Mouse (Mus musculus) cortical plate, adult 2 months (tissue): ENCODE results near the gene Lrrc8b. TPM values are rescaled to one million over a fixed set of nuclear protein-coding genes. Genes with fewer than 3 reads are reported as not detected.

ENCODE experiments used
- H3K27ac ChIP-seq: fragments of 200-500 bp; 2 replicates; pipeline ENCODE4 v1.5.1; 2012; ENCODE audit warnings: low read length, control low read depth, inconsistent platforms; ENCODE audit not compliant: insufficient read depth
- H3K4me1 ChIP-seq: fragments of 200-500 bp; 2 replicates; pipeline ENCODE4 v1.6.1; 2011; ENCODE audit warnings: low read length; ENCODE audit not compliant: control insufficient read depth, insufficient read depth
- H3K4me3 ChIP-seq: fragments of 200-500 bp; 2 replicates; pipeline ENCODE4 v1.5.1; 2011; ENCODE audit warnings: mild to moderate bottlenecking, low read length, control low read depth; ENCODE audit not compliant: insufficient read depth
- CTCF ChIP-seq: fragments of 200-500 bp; IDR thresholded peaks from 2 replicates; pipeline ENCODE4 v1.5.1; 2011; ENCODE audit warnings: mild to moderate bottlenecking, control low read depth, low read length; ENCODE audit not compliant: insufficient read depth; ENCODE audit errors: extremely low read depth
- POLR2A ChIP-seq: fragments of 200-500 bp; IDR thresholded peaks from 2 replicates; pipeline ENCODE4 v1.6.1; 2011; ENCODE audit warnings: mild to moderate bottlenecking, low read length, control low read depth; ENCODE audit not compliant: insufficient read depth; ENCODE audit errors: extremely low read depth
- polyA plus RNA-seq: library from polyadenylated mRNA; depleted of rRNA; stranded (reverse); fragments of >200 nt; gene quantifications from 2 replicates; pipeline ENCODE4 v1.2.3, GENCODE M21; 2012

Lrrc8b gene
- polyA plus RNA-seq, 1 experiment, result 58.2 TPM

GRCm38 (mm10) chr5:105519976-105520300 is 104.4 kb downstream of the Lrrc8b start:
- Histone ChIP-seq H3K4me1 (peaks cover 6% of the 10 kb centered on the region), H3K4me3 (peak overlapping the region; percentile 100), H3K27ac (0 out of 2 replicates have a peak overlapping the region, but pooled peaks have one; percentile 99)
- TF ChIP-seq POLR2A, result no peak
- TF ChIP-seq CTCF, result no peak

DNA sequence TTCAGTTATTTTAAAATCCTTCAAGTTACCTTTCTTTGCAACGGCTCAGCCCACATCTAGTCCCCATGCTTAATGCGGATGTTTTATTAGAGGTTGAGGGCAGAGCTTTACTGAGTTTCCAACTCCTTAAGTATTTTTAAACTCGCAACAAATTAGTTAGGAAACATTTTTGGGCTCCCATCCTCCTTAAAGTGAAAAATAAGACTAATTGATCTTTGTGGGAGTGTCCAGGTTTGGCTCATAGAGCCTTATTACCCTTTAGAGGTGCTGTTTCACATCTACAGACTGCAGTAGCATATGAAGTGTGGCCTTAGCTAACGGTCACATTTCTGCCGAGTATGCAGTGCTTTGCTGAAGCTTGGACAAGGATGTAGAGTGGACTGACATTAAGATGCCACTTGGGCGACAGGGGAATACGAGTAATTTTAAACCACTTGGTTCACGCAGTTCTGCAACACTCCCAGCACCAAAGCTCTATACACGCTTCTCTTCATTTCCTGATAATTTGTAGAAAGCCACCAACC is 104.9 kb downstream of the Lrrc8b start:
- Histone ChIP-seq H3K27ac (no peak overlapping the region), H3K4me3 (peak overlapping the region; percentile 100), H3K4me1 (peaks cover 6% of the 10 kb centered on the region)

GRCm38 (mm10) chr5:105523452-105523851 is 107.9 kb downstream of the Lrrc8b start:
- TF ChIP-seq CTCF (no peak), POLR2A (no peak)
- Histone ChIP-seq H3K4me1 (peaks cover 6% of the 10 kb centered on the region), H3K4me3 (no peak overlapping the region), H3K27ac (no peak overlapping the region)

More for the DNA sequence above, 104.9 kb downstream of the Lrrc8b start:
- TF ChIP-seq POLR2A (no peak), CTCF (no peak)

- Histone ChIP-seq H3K27ac (no peak overlapping the region), H3K4me3 (no peak overlapping the region), H3K4me1 (peaks cover 6% of the 10 kb centered on the region)
- no peak for TF ChIP-seq POLR2A
- TF ChIP-seq CTCF, result no peak
Observed at GRCm38 (mm10) chr5:105525004-105525403, 109.4 kb downstream of the Lrrc8b start.

- H3K27ac ChIP-seq, result no peak overlapping the region
- H3K4me3 ChIP-seq, result no peak overlapping the region
- H3K4me1 ChIP-seq, result peaks cover 6% of the 10 kb centered on the region
- no peak for TF ChIP-seq POLR2A
Observed at GRCm38 (mm10) chr5:105526107-105526645, 110.6 kb downstream of the Lrrc8b start.

- no peak for TF ChIP-seq POLR2A
- TF ChIP-seq CTCF, result no peak
- no peak overlapping the region for H3K4me3 ChIP-seq
- H3K27ac ChIP-seq, result no peak overlapping the region
Observed at GRCm38 (mm10) chr5:105526766-105527165, 111.2 kb downstream of the Lrrc8b start.

GRCm38 (mm10) chr5:105527477-105528331 is 112.1 kb downstream of the Lrrc8b start:
- no peak for TF ChIP-seq POLR2A
- peaks cover 4% of the 10 kb centered on the region for H3K4me1 ChIP-seq
- no peak overlapping the region for H3K27ac ChIP-seq
- H3K4me3 ChIP-seq, result no peak overlapping the region

More at GRCm38 (mm10) chr5:105526766-105527165, 111.2 kb downstream of the Lrrc8b start:
- peaks cover 6% of the 10 kb centered on the region for H3K4me1 ChIP-seq

- TF ChIP-seq POLR2A (no peak), CTCF (no peak)
- no peak overlapping the region for H3K4me3 ChIP-seq
Observed at GRCm38 (mm10) chr5:105530576-105530975, 115.0 kb downstream of the Lrrc8b start.

GRCm38 (mm10) chr5:105535186-105535585 is 119.6 kb downstream of the Lrrc8b start:
- Histone ChIP-seq H3K27ac (no peak overlapping the region), H3K4me1 (no peaks in the 10 kb centered on the region; the same call in 1 of the 2 replicates), H3K4me3 (no peak overlapping the region)
- TF ChIP-seq POLR2A (no peak), CTCF (no peak)

More at GRCm38 (mm10) chr5:105530576-105530975, 115.0 kb downstream of the Lrrc8b start:
- Histone ChIP-seq H3K27ac (no peak overlapping the region), H3K4me1 (no peaks in the 10 kb centered on the region; the same call in 1 of the 2 replicates)

- no peak for TF ChIP-seq CTCF
- no peak for TF ChIP-seq POLR2A
- H3K4me1 ChIP-seq, result no peaks in the 10 kb centered on the region
- H3K27ac ChIP-seq, result no peak overlapping the region
- no peak overlapping the region for H3K4me3 ChIP-seq
Observed at GRCm38 (mm10) chr5:105536172-105536571, 120.6 kb downstream of the Lrrc8b start.
